Mouse (Mus musculus): ENCODE results near the gene Tlx2.

GRCm38 (mm10) chr6:83020836-83021593, 49.1 kb downstream of the Tlx2 start:
- TF ChIP-seq POLR2A (IDR thresholded peaks at IDR 0.05; ENCODE audit: control insufficient read depth, extremely low read depth, insufficient read depth, low read length, poor library complexity) = no peak
- TF ChIP-seq CTCF (IDR thresholded peaks at IDR 0.05; ENCODE audit: borderline replicate concordance, control insufficient read depth, extremely low read depth, insufficient read depth, low read length, poor library complexity) = no peak

All from thymus, adult 2 months (tissue).